In genomic region chr2:37518561-37519285, GRCm38 (mm10) we compare ENCODE assay signal across 13 mouse cellular contexts. TPM values are rescaled to one million over a fixed set of nuclear protein-coding genes. Genes with fewer than 3 reads are reported as not detected.
DNase-seq lines count a peak whose midpoint lies in the region; ATAC-seq and TF ChIP-seq lines count a peak whose summit lies in the region.
"Had no signal": no experiment of that assay in that cellular context is flagged by ENCODE, and none has a peak within 500 bp of the region (broad histone marks: within the 10 kb centered on the region; RNA-seq: fewer than 3 reads in every experiment).

No protein-coding gene starts in this region.

- H3K4me3 ChIP-seq in forebrain, embryonic 14.5 days (ENCODE audit: low read depth, low read length): peak overlapping the region; percentile 27
- no peak overlapping the region for H3K4me3 ChIP-seq in forebrain, embryonic 10.5 days
- no peak overlapping the region for H3K4me3 ChIP-seq in lung, embryonic 16.5 days (ENCODE audit: low read length)
- H3K4me3 ChIP-seq in hindbrain, postnatal 0 days (ENCODE audit: low read length): peak overlapping the region; percentile 29; the same call in 1 of the 2 replicates
- H3K4me3 ChIP-seq in stomach, embryonic 15.5 days (replicated peaks): no peak overlapping the region
- no peak overlapping the region for H3K4me3 ChIP-seq in liver, postnatal 0 days (ENCODE audit: low read depth, low read length)
- H3K4me3 ChIP-seq: limb, embryonic 12.5 days; liver, embryonic 15.5 days had no signal

- no peaks in the 10 kb centered on the region for H3K27me3 ChIP-seq in forebrain, embryonic 14.5 days (replicated peaks; ENCODE audit: control insufficient read depth, insufficient read depth, low read length)
- no peaks in the 10 kb centered on the region for H3K27me3 ChIP-seq in forebrain, embryonic 10.5 days (ENCODE audit: poor library complexity, severe bottlenecking)
- H3K27me3 ChIP-seq in lung, embryonic 16.5 days (ENCODE audit: control insufficient read depth, insufficient read depth, low read depth, low read length): no peaks in the 10 kb centered on the region
- no peaks in the 10 kb centered on the region for H3K27me3 ChIP-seq in hindbrain, postnatal 0 days (ENCODE audit: insufficient read depth, low read length)
- H3K27me3 ChIP-seq in stomach, embryonic 15.5 days (replicated peaks): no peaks in the 10 kb centered on the region
- H3K27me3 ChIP-seq in liver, postnatal 0 days (ENCODE audit: insufficient read depth, low read length): no peaks in the 10 kb centered on the region
- H3K27me3 ChIP-seq: limb, embryonic 12.5 days; liver, embryonic 15.5 days had no signal

- no peak overlapping the region for H3K27ac ChIP-seq in forebrain, embryonic 14.5 days (ENCODE audit: low read depth, low read length)
- no peak overlapping the region for H3K27ac ChIP-seq in forebrain, embryonic 10.5 days
- H3K27ac ChIP-seq in lung, embryonic 16.5 days (ENCODE audit: low read length): no peak overlapping the region
- no peak overlapping the region for H3K27ac ChIP-seq in hindbrain, postnatal 0 days
- H3K27ac ChIP-seq in stomach, embryonic 15.5 days: peak overlapping the region; percentile 21; the same call in 1 of the 2 replicates
- no peak overlapping the region for H3K27ac ChIP-seq in liver, postnatal 0 days (ENCODE audit: low read depth)
- H3K27ac ChIP-seq: limb, embryonic 12.5 days; liver, embryonic 15.5 days had no signal

- peaks cover 9% of the 10 kb centered on the region; the same call in 1 of the 2 replicates for H3K36me3 ChIP-seq in forebrain, embryonic 14.5 days (ENCODE audit: control insufficient read depth, insufficient read depth, low read length)
- peaks cover 18% of the 10 kb centered on the region for H3K36me3 ChIP-seq in forebrain, embryonic 10.5 days (replicated peaks)
- H3K36me3 ChIP-seq in lung, embryonic 16.5 days (ENCODE audit: control insufficient read depth, insufficient read depth, low read length): peaks cover 3% of the 10 kb centered on the region; the same call in 1 of the 2 replicates
- no peaks in the 10 kb centered on the region for H3K36me3 ChIP-seq in hindbrain, postnatal 0 days (ENCODE audit: insufficient read depth, low read length)
- no peaks in the 10 kb centered on the region for H3K36me3 ChIP-seq in stomach, embryonic 15.5 days
- 0 out of 2 replicates have a peak, but pooled peaks cover 2% of the 10 kb centered on the region for H3K36me3 ChIP-seq in liver, postnatal 0 days (replicated peaks; ENCODE audit: insufficient read depth, low read length)

- H3K4me2 ChIP-seq in forebrain, embryonic 14.5 days (ENCODE audit: low read length): peak overlapping the region; percentile 50
- H3K4me2 ChIP-seq in lung, embryonic 16.5 days (ENCODE audit: low read depth, low read length): no peak overlapping the region
- peak overlapping the region; percentile 46 for H3K4me2 ChIP-seq in hindbrain, postnatal 0 days (ENCODE audit: low read depth, low read length)
- H3K4me2 ChIP-seq in stomach, embryonic 15.5 days: no peak overlapping the region
- no peak overlapping the region for H3K4me2 ChIP-seq in liver, postnatal 0 days (ENCODE audit: low read depth, low read length)
- H3K4me2 ChIP-seq: limb, embryonic 12.5 days; liver, embryonic 15.5 days had no signal

- peak; percentile 11 for DNase-seq in forebrain, embryonic 14.5 days (ENCODE audit: low spot score)
- no peak for DNase-seq in forebrain, embryonic 10.5 days (ENCODE audit: extremely low spot score, low spot score)
- no peak for DNase-seq in lung, postnatal 4 days
- DNase-seq in hindbrain, postnatal 0 days (ENCODE audit: low spot score): no peak
- no peak for DNase-seq in liver, postnatal 0 days
- no peak for DNase-seq in left cerebral cortex, adult 9 months (ENCODE audit: low spot score in 2 of 2)
- DNase-seq: cerebellum, adult 8-10 months; heart, adult 18-20 months; kidney, postnatal 36 days had no signal

- TF ChIP-seq CTCF in hindbrain, postnatal 0 days (IDR thresholded peaks at IDR 0.05; ENCODE audit: low read depth): no peak
- no peak for TF ChIP-seq CTCF in liver, postnatal 0 days (IDR thresholded peaks at IDR 0.05; ENCODE audit: low read depth)

- H3K9me3 ChIP-seq in forebrain, embryonic 14.5 days (replicated peaks; ENCODE audit: control insufficient read depth, low read length): no peaks in the 10 kb centered on the region
- no peaks in the 10 kb centered on the region for H3K9me3 ChIP-seq in forebrain, embryonic 10.5 days
- no peaks in the 10 kb centered on the region for H3K9me3 ChIP-seq in lung, embryonic 16.5 days (ENCODE audit: control insufficient read depth, low read length)
- no peaks in the 10 kb centered on the region for H3K9me3 ChIP-seq in hindbrain, postnatal 0 days (ENCODE audit: low read length)
- no peaks in the 10 kb centered on the region for H3K9me3 ChIP-seq in stomach, embryonic 15.5 days
- no peaks in the 10 kb centered on the region for H3K9me3 ChIP-seq in liver, postnatal 0 days (ENCODE audit: low read length)
- H3K9me3 ChIP-seq: limb, embryonic 12.5 days; liver, embryonic 15.5 days had no signal

- TF ChIP-seq EP300 in liver, postnatal 0 days (IDR thresholded peaks at IDR 0.05; ENCODE audit: low read depth): no peak

- WGBS in forebrain, embryonic 14.5 days: 89% methylated on average over 4 of the region's 4 CpGs
- WGBS in forebrain, embryonic 10.5 days: 92% methylated on average over 4 of the region's 4 CpGs
- 60% methylated on average over 4 of the region's 4 CpGs for WGBS in lung, embryonic 16.5 days
- WGBS in hindbrain, postnatal 0 days: 70% methylated on average over 4 of the region's 4 CpGs
- WGBS in stomach, embryonic 15.5 days: 57% methylated on average over 4 of the region's 4 CpGs
- whole genome bisulfite sequencing in liver, postnatal 0 days (ENCODE audit: insufficient replicate concordance): 85% methylated on average over 4 of the region's 4 CpGs

- H3K4me1 ChIP-seq in forebrain, embryonic 14.5 days (ENCODE audit: control insufficient read depth, insufficient read depth, low read length): peaks cover 2% of the 10 kb centered on the region; the same call in 1 of the 2 replicates
- peaks cover 16% of the 10 kb centered on the region for H3K4me1 ChIP-seq in forebrain, embryonic 10.5 days
- H3K4me1 ChIP-seq in lung, embryonic 16.5 days (replicated peaks; ENCODE audit: control insufficient read depth, insufficient read depth, low read length): peaks cover 4% of the 10 kb centered on the region
- no peaks in the 10 kb centered on the region for H3K4me1 ChIP-seq in hindbrain, postnatal 0 days (ENCODE audit: insufficient read depth, low read length)
- H3K4me1 ChIP-seq in stomach, embryonic 15.5 days: peaks cover 5% of the 10 kb centered on the region; the same call in 1 of the 2 replicates
- H3K4me1 ChIP-seq in liver, postnatal 0 days (ENCODE audit: insufficient read depth): no peaks in the 10 kb centered on the region

- no peak for ATAC-seq in forebrain, embryonic 14.5 days
- peak; percentile 86 for ATAC-seq in lung, embryonic 16.5 days (ENCODE audit: low read depth)
- ATAC-seq in hindbrain, postnatal 0 days: no peak
- ATAC-seq in stomach, embryonic 15.5 days (ENCODE audit: insufficient read depth, low FRiP score, low read depth): no peak
- ATAC-seq in liver, postnatal 0 days: no peak

- H3K9ac ChIP-seq in forebrain, embryonic 14.5 days (ENCODE audit: low read length): no peak overlapping the region
- no peak overlapping the region for H3K9ac ChIP-seq in lung, embryonic 16.5 days (ENCODE audit: low read length)
- H3K9ac ChIP-seq in hindbrain, postnatal 0 days (replicated peaks; ENCODE audit: low read length): 0 out of 2 replicates have a peak overlapping the region, but pooled peaks have one; percentile 28
- no peak overlapping the region for H3K9ac ChIP-seq in stomach, embryonic 15.5 days
- no peak overlapping the region for H3K9ac ChIP-seq in liver, postnatal 0 days (replicated peaks)
- H3K9ac ChIP-seq: limb, embryonic 12.5 days; liver, embryonic 15.5 days had no signal

RNA-seq across cellular contexts. Expression of gene Gpr21, which starts 2.6 kb away (rescaled TPM):
- 20.4 and 25.9 TPM in 2 replicates for polyA plus RNA-seq in forebrain, embryonic 14.5 days (2014; fragmentation: Nextera tagmentation; extraction: Ambion mirVana)
- 1.3 and 1.5 TPM in 2 replicates for polyA plus RNA-seq in forebrain, embryonic 10.5 days (2016; fragmentation: Nextera tagmentation; extraction: Ambion mirVana)
- 1.3 and 1.7 TPM in 2 replicates for polyA plus RNA-seq in lung, embryonic 16.5 days (2015; fragmentation: Nextera tagmentation; extraction: Ambion mirVana)
- 22.5 and 25.0 TPM in 2 replicates for total RNA-seq in hindbrain, postnatal 0 days (2014; rRNA removed)
- 8.8 and 9.1 TPM in 2 replicates for polyA plus RNA-seq in hindbrain, postnatal 0 days (2015; fragmentation: Nextera tagmentation; extraction: Ambion mirVana)
- 1.8 and 2.5 TPM in 2 replicates for polyA plus RNA-seq in stomach, embryonic 15.5 days (2015; fragmentation: Nextera tagmentation; extraction: Ambion mirVana)
- 0.08 and 0.09 TPM in 2 replicates for polyA plus RNA-seq in liver, postnatal 0 days (2015; fragmentation: Nextera tagmentation; extraction: Ambion mirVana)

Comparison
In these comparisons a context has a peak if more than half of its experiments do, and no peak if none do; other contexts are left out.
1. H3K4me3 ChIP-seq: peak in forebrain, embryonic 14.5 days (single experiment) and hindbrain, postnatal 0 days (single experiment); none in forebrain, embryonic 10.5 days (single experiment), lung, embryonic 16.5 days (single experiment), stomach, embryonic 15.5 days (single experiment) and liver, postnatal 0 days (single experiment).
2. H3K4me2 ChIP-seq: peak in forebrain, embryonic 14.5 days (single experiment) and hindbrain, postnatal 0 days (single experiment); none in lung, embryonic 16.5 days (single experiment), stomach, embryonic 15.5 days (single experiment) and liver, postnatal 0 days (single experiment).